Mouse (Mus musculus) cerebellum, adult 11 months (tissue): ENCODE data around the gene Ikzf1.

Source experiments
- DNase-seq: peaks from one replicate; pipeline ENCODE4 v3.0.0; 2022

Gene Ikzf1

GRCm38 (mm10) chr11:11811906-11812480, 127.2 kb downstream of the Ikzf1 start:
- peak; percentile 44 for DNase-seq

GRCm38 (mm10) chr11:11815737-11816136, 130.9 kb downstream of the Ikzf1 start:
- DNase-seq, result no peak

- DNase-seq, result no peak
These were observed 134.0 kb downstream of the Ikzf1 start for GRCm38 (mm10) chr11:11818797-11819196.

- DNase-seq, result no peak
These were observed 134.4 kb downstream of the Ikzf1 start for GRCm38 (mm10) chr11:11819206-11819605.

GRCm38 (mm10) chr11:11820251-11820650, 135.4 kb downstream of the Ikzf1 start:
- DNase-seq, result peak; percentile 51

GRCm38 (mm10) chr11:11820737-11821136, 135.9 kb downstream of the Ikzf1 start:
- DNase-seq, result no peak

- no peak for DNase-seq
These were observed 136.7 kb downstream of the Ikzf1 start for GRCm38 (mm10) chr11:11821387-11821975.
